Mouse (Mus musculus) adrenal gland, postnatal 25 days (tissue): Measurements from ENCODE around the gene Trim3. TPM values are rescaled to one million over a fixed set of nuclear protein-coding genes. Genes with fewer than 3 reads are reported as not detected.

Source experiments
- DNase-seq: peaks from one replicate; pipeline ENCODE4 v3.0.0; 2021; ENCODE audit warnings: mixed read lengths
- total RNA-seq: library from RNA; stranded (reverse); gene quantifications from 2 replicates; pipeline ENCODE4 v1.2.3, GENCODE M21; 2021

Gene Trim3
- total RNA-seq, 1 experiment from 2014 or later = 34.9 TPM

GRCm38 (mm10) chr7:105556406-105556805 is 77.0 kb downstream of the Trim3 start:
- no peak for DNase-seq

DNA sequence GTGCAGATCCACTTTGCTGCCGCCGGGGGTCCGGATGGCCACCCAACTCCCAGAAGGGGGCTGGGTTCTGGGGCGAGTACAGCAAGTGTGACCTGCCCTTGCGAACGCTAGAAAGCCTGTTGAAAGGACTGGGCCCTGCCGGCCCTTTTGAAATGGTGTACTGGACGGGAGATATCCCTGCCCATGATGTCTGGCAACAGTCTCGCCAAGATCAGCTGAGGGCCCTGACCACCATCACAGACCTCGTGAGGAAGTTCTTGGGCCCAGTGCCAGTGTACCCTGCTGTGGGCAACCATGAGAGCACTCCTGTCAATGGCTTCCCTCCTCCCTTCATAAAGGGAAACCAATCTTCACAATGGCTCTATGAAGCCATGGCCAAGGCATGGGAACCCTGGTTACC is 77.8 kb downstream of the Trim3 start:
- no peak for DNase-seq

Other genes starting within 250 kb of the Trim3 start
- 33.2 and 33.3 TPM in 2 replicates for gene Fam160a2, start 233.5 kb downstream of the Trim3 start, total RNA-seq
- not detected in 2 replicates for gene Cnga4, start 229.0 kb downstream of the Trim3 start, total RNA-seq
- gene Cckbr, start 207.8 kb downstream of the Trim3 start, total RNA-seq = not detected in 2 replicates
- gene Cavin3, start 151.3 kb downstream of the Trim3 start, total RNA-seq = 77.1 and 96.1 TPM in 2 replicates
- gene Smpd1, start 79.2 kb downstream of the Trim3 start, total RNA-seq = 48.2 and 49.1 TPM in 2 replicates
- gene Apbb1, start 51.9 kb downstream of the Trim3 start, total RNA-seq = 13.6 and 15.0 TPM in 2 replicates
- 0.21 and 22.0 TPM in 2 replicates for gene Hpx, start 33.4 kb downstream of the Trim3 start, total RNA-seq
- 125 and 142 TPM in 2 replicates for gene Timm10b, start 6.5 kb upstream of the Trim3 start, total RNA-seq
- gene Arfip2, start 6.8 kb upstream of the Trim3 start, total RNA-seq = 58.1 and 66.3 TPM in 2 replicates
- gene Gm45799, start 7.0 kb upstream of the Trim3 start, total RNA-seq = 10.0 and 14.0 TPM in 2 replicates
- gene Dnhd1, start 17.3 kb upstream of the Trim3 start, total RNA-seq = 5.6 and 6.3 TPM in 2 replicates
- gene Ilk, start 103.0 kb upstream of the Trim3 start, total RNA-seq = 150 and 158 TPM in 2 replicates
- gene Rrp8, start 103.8 kb upstream of the Trim3 start, total RNA-seq = 19.1 and 27.7 TPM in 2 replicates
- gene Taf10, start 110.8 kb upstream of the Trim3 start, total RNA-seq = 198 and 204 TPM in 2 replicates
- gene Tpp1, start 118.7 kb upstream of the Trim3 start, total RNA-seq = 88.3 and 122 TPM in 2 replicates
- gene Dchs1, start 154.1 kb upstream of the Trim3 start, total RNA-seq = 5.4 and 10.0 TPM in 2 replicates
- 185 and 190 TPM in 2 replicates for gene Mrpl17, start 177.5 kb upstream of the Trim3 start, total RNA-seq